Mouse (Mus musculus): Measurements from ENCODE around the gene Zmym5. TPM values are rescaled to one million over a fixed set of nuclear protein-coding genes. Genes with fewer than 3 reads are reported as not detected.
A peak's percentile ranks its signal among the peaks of the same experiment; 100 is the strongest.
"Not testable (repeated sequence)": the region's sequence is repeated elsewhere in the genome, so short reads cannot be mapped to it uniquely, and the experiment has no call there.

Gene Zmym5
- polyA plus RNA-seq, 1 experiment from 2014 or later, result 26.6 TPM

DNA sequence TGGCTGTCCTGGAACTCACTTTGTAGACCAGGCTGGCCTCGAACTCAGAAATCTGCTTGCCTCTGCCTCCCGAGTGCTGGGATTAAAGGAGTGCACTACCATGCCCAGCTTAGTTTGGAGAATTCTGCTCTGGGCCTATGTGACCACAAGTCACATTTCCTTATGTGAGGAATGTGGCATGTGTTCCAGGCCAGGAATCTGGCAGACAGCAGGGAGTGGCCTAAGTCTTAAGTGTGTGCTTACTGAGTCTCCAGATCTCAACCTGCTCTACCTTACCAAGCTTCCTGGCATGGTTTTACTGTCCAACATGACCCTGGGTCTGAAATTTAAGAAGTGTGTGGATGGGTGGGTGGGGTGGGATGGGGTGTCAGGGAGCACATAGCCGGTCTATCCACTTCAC lies 20.6 kb upstream of the Zmym5 start:
- Histone ChIP-seq H3K9ac (ENCODE audit: low read length) (no peak overlapping the region), H3K9me3 (ENCODE audit: control insufficient read depth, low read length) (no peaks in the 10 kb centered on the region), H3K27ac (replicated peaks; ENCODE audit: low read depth, low read length) (no peak overlapping the region), H3K27me3 (ENCODE audit: control insufficient read depth, insufficient read depth, low read length) (no peaks in the 10 kb centered on the region), H3K4me1 (ENCODE audit: control insufficient read depth, insufficient read depth, low read length) (no peaks in the 10 kb centered on the region), H3K36me3 (ENCODE audit: control insufficient read depth, insufficient read depth, low read length) (no peaks in the 10 kb centered on the region), H3K4me2 (ENCODE audit: low read depth, severe bottlenecking) (no peak overlapping the region), H3K4me3 (ENCODE audit: low read depth, low read length) (no peak overlapping the region)
- ATAC-seq (ENCODE audit: insufficient number of reproducible peaks, low FRiP score, low TSS enrichment, low read depth) (no peak), DNase-seq (ENCODE audit: low spot score) (no peak)
- WGBS, result 89% methylated on average over 3 of the region's 3 CpGs

- Histone ChIP-seq H3K4me3 (ENCODE audit: low read depth, low read length) (no peak overlapping the region), H3K4me1 (ENCODE audit: control insufficient read depth, insufficient read depth, low read length) (no peaks in the 10 kb centered on the region), H3K9ac (ENCODE audit: low read length) (no peak overlapping the region), H3K36me3 (ENCODE audit: control insufficient read depth, insufficient read depth, low read length) (no peaks in the 10 kb centered on the region), H3K4me2 (ENCODE audit: low read depth, severe bottlenecking) (no peak overlapping the region), H3K27me3 (ENCODE audit: control insufficient read depth, insufficient read depth, low read length) (no peaks in the 10 kb centered on the region), H3K9me3 (ENCODE audit: control insufficient read depth, low read length) (no peaks in the 10 kb centered on the region), H3K27ac (replicated peaks; ENCODE audit: low read depth, low read length) (no peak overlapping the region)
- DNase-seq (ENCODE audit: low spot score), result no peak
- no peak for ATAC-seq (ENCODE audit: insufficient number of reproducible peaks, low FRiP score, low TSS enrichment, low read depth)
Observed at GRCm38 (mm10) chr14:56830491-56831045, 19.1 kb upstream of the Zmym5 start.

DNA sequence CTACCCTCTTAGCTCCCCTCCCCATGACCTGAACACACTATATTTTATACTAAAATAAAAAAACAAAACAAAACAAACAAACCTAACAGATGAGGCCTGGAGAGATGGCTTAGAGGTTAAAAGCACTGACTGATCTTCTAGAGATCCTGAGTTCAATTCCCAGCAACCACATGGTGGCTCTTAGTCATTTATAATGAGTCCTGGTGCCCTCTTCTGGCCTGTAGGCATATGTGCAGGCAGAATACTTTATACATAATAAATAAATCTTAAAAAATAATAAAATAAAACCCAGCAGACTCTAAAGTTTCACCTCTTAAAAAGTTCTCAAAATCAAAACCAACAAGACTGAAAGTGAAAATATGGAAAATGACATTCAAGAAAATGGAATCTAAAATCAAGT lies 13.0 kb upstream of the Zmym5 start:
- Histone ChIP-seq H3K4me3 (ENCODE audit: low read depth, low read length) (no peak overlapping the region), H3K27me3 (ENCODE audit: control insufficient read depth, insufficient read depth, low read length) (no peaks in the 10 kb centered on the region), H3K9me3 (ENCODE audit: control insufficient read depth, low read length) (no peaks in the 10 kb centered on the region), H3K4me2 (ENCODE audit: low read depth, severe bottlenecking) (no peak overlapping the region), H3K4me1 (ENCODE audit: control insufficient read depth, insufficient read depth, low read length) (no peaks in the 10 kb centered on the region), H3K36me3 (ENCODE audit: control insufficient read depth, insufficient read depth, low read length) (no peaks in the 10 kb centered on the region), H3K9ac (ENCODE audit: low read length) (no peak overlapping the region), H3K27ac (replicated peaks; ENCODE audit: low read depth, low read length) (no peak overlapping the region)
- DNase-seq (ENCODE audit: low spot score), result no peak
- no peak for ATAC-seq (ENCODE audit: insufficient number of reproducible peaks, low FRiP score, low TSS enrichment, low read depth)

DNA sequence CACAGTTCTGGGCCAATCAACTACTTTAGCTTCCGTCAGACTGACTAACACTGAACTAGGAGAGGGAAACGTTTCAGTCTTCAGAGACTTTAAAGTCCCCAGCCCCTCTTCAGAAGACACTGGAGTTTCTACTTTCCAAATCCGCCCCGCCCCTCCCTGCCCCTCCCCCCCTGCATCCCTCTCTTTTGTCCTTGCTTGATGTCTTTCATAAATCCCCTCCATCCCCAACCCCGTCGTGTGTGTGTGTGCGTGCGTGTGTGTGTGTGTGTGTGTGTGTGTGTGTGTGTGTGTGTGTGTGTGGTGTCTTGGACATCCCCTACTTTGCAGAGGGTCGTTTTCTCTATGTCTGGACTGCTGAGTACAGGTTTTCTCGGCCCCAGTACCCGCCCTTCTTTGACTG lies 6.1 kb upstream of the Zmym5 start:
- ATAC-seq (ENCODE audit: insufficient number of reproducible peaks, low FRiP score, low TSS enrichment, low read depth), result no peak
- Histone ChIP-seq H3K4me3 (ENCODE audit: low read depth, low read length) (no peak overlapping the region), H3K9ac (ENCODE audit: low read length) (no peak overlapping the region), H3K36me3 (ENCODE audit: control insufficient read depth, insufficient read depth, low read length) (no peaks in the 10 kb centered on the region), H3K4me1 (ENCODE audit: control insufficient read depth, insufficient read depth, low read length) (0 out of 2 replicates have a peak, but pooled peaks cover 5% of the 10 kb centered on the region), H3K4me2 (ENCODE audit: low read depth, severe bottlenecking) (no peak overlapping the region), H3K9me3 (ENCODE audit: control insufficient read depth, low read length) (no peaks in the 10 kb centered on the region), H3K27ac (replicated peaks; ENCODE audit: low read depth, low read length) (no peak overlapping the region), H3K27me3 (ENCODE audit: control insufficient read depth, insufficient read depth, low read length) (no peaks in the 10 kb centered on the region)
- WGBS, result 13% methylated on average over 11 of the region's 11 CpGs
- no peak for DNase-seq (ENCODE audit: low spot score)

DNA sequence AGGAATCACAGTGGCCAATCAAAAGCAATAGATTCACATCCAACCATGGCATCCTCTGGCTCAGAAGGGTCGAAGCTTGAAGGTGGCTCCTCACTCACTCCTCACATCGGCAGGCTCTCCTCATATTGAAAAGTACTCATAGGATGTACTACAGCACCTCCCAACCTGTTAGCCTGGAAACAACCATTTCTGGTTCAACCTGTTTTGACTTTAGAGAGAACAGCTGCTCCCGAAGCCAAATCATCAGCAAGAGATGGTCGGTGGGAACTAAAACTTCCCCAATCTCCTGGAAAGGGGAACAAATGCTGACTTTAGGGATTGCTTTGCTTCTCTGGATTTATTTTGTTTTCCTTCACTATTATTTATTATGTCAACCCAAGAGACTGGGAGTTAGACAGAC lies 5.6 kb upstream of the Zmym5 start:
- no peak overlapping the region for H3K27ac ChIP-seq (replicated peaks; ENCODE audit: low read depth, low read length)
- H3K9me3 ChIP-seq (ENCODE audit: control insufficient read depth, low read length), result no peaks in the 10 kb centered on the region

GRCm38 (mm10) chr14:56816541-56816940 lies 5.0 kb upstream of the Zmym5 start:
- Histone ChIP-seq H3K27ac (replicated peaks; ENCODE audit: low read depth, low read length) (no peak overlapping the region), H3K4me2 (ENCODE audit: low read depth, severe bottlenecking) (no peak overlapping the region), H3K4me1 (ENCODE audit: control insufficient read depth, insufficient read depth, low read length) (0 out of 2 replicates have a peak, but pooled peaks cover 5% of the 10 kb centered on the region), H3K4me3 (ENCODE audit: low read depth, low read length) (no peak overlapping the region), H3K9me3 (ENCODE audit: control insufficient read depth, low read length) (no peaks in the 10 kb centered on the region), H3K36me3 (ENCODE audit: control insufficient read depth, insufficient read depth, low read length) (no peaks in the 10 kb centered on the region), H3K27me3 (ENCODE audit: control insufficient read depth, insufficient read depth, low read length) (no peaks in the 10 kb centered on the region), H3K9ac (ENCODE audit: low read length) (no peak overlapping the region)
- ATAC-seq (ENCODE audit: insufficient number of reproducible peaks, low FRiP score, low TSS enrichment, low read depth), result no peak
- no peak for DNase-seq (ENCODE audit: low spot score)
- WGBS, result 90% methylated on average over 4 of the region's 4 CpGs

More for the DNA sequence above, 5.6 kb upstream of the Zmym5 start:
- Histone ChIP-seq H3K4me3 (ENCODE audit: low read depth, low read length) (no peak overlapping the region), H3K27me3 (ENCODE audit: control insufficient read depth, insufficient read depth, low read length) (no peaks in the 10 kb centered on the region), H3K4me1 (ENCODE audit: control insufficient read depth, insufficient read depth, low read length) (0 out of 2 replicates have a peak, but pooled peaks cover 5% of the 10 kb centered on the region), H3K4me2 (ENCODE audit: low read depth, severe bottlenecking) (no peak overlapping the region), H3K9ac (ENCODE audit: low read length) (no peak overlapping the region), H3K36me3 (ENCODE audit: control insufficient read depth, insufficient read depth, low read length) (no peaks in the 10 kb centered on the region)
- DNase-seq (ENCODE audit: low spot score) (no peak), ATAC-seq (ENCODE audit: insufficient number of reproducible peaks, low FRiP score, low TSS enrichment, low read depth) (no peak)
- WGBS, result 77% methylated on average over 4 of the region's 4 CpGs

- peak; percentile 86 for DNase-seq (ENCODE audit: low spot score)
- Histone ChIP-seq H3K4me1 (ENCODE audit: control insufficient read depth, insufficient read depth, low read length) (peaks cover 5% of the 10 kb centered on the region; the same call in 1 of the 2 replicates), H3K4me2 (ENCODE audit: low read depth, severe bottlenecking) (peak overlapping the region; percentile 67), H3K27me3 (ENCODE audit: control insufficient read depth, insufficient read depth, low read length) (no peaks in the 10 kb centered on the region), H3K36me3 (ENCODE audit: control insufficient read depth, insufficient read depth, low read length) (0 out of 2 replicates have a peak, but pooled peaks cover 4% of the 10 kb centered on the region), H3K9me3 (ENCODE audit: control insufficient read depth, low read length) (no peaks in the 10 kb centered on the region), H3K4me3 (ENCODE audit: low read depth, low read length) (peak overlapping the region; percentile 46), H3K9ac (ENCODE audit: low read length) (peak overlapping the region; percentile 83), H3K27ac (replicated peaks; ENCODE audit: low read depth, low read length) (peak overlapping the region; percentile 87)
- under 1% methylated on average over 35 of the region's 35 CpGs for WGBS
- ATAC-seq (ENCODE audit: insufficient number of reproducible peaks, low FRiP score, low TSS enrichment, low read depth), result peak; percentile 55
Observed at GRCm38 (mm10) chr14:56812520-56813036, 1.1 kb upstream of the Zmym5 start.

DNA sequence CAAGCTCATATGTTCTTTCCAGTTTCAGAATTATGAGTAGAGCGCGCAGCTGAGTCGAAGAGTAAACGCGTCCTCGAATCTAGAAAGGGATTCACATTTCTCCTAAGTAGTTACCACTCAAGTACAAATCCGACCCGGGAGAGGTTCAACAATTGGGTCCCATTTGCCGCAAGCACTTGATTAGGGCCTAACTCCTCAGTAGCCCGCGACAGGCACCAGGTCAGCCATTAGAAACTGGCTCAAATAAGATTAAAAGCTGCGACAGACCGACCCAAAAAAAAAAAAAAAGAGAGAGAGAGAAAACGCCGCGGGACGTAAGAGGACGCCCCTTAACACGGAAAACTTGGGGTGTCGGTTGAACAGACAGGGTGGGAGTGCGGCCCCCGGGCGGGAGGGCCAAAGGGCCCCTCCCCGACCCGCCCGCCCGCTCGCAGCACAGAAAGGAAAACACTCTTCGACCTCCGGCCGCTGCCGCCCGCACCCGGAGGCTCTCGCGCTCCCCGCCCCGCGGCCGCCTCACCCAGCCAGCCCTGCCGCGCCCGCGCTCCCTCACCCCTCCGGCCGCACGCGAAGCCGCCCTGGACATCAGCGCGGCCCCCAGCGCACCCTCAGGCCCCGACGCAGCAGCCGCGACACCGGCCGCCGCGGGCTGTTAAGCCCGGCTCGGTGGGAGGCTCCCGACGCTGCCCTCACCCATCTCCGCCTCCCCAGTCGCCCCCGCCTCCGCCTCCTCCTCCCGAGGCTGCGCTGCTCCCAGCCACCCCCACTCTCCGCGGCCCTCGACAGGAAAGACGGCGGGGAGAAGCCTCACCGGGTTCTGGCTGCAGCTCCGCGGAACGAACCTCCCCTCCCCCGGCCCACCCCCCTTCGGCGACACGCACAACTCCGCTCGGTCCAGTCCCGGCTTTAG lies 480 bp downstream of the Zmym5 start:
- not testable (repeated sequence) for H3K27me3 ChIP-seq (ENCODE audit: control insufficient read depth, insufficient read depth, low read length); ATAC-seq (ENCODE audit: insufficient number of reproducible peaks, low FRiP score, low TSS enrichment, low read depth); H3K36me3 ChIP-seq (ENCODE audit: control insufficient read depth, insufficient read depth, low read length); H3K4me1 ChIP-seq (ENCODE audit: control insufficient read depth, insufficient read depth, low read length); H3K9me3 ChIP-seq (ENCODE audit: control insufficient read depth, low read length)
- Histone ChIP-seq H3K27ac (replicated peaks; ENCODE audit: low read depth, low read length) (peak overlapping the region; percentile 86), H3K4me3 (ENCODE audit: low read depth, low read length) (peak overlapping the region; percentile 69), H3K9ac (ENCODE audit: low read length) (peak overlapping the region; percentile 80), H3K4me2 (ENCODE audit: low read depth, severe bottlenecking) (peak overlapping the region; percentile 53)
- 2% methylated on average over 22 of the region's 86 CpGs for WGBS
- peak; percentile 57 for DNase-seq (ENCODE audit: low spot score)
